Mouse (Mus musculus): Measurements from ENCODE around the gene Olfr204.
"Not testable (repeated sequence)": the region's sequence is repeated elsewhere in the genome, so short reads cannot be mapped to it uniquely, and the experiment has no call there.

Gene Olfr204

GRCm38 (mm10) chr16:59318148-59318547 is at the start of gene Olfr204:
Olfr204 (minus strand) TSS chr16:59318248.
- DNase-seq = no peak

- no peak for DNase-seq
Observed at GRCm38 (mm10) chr16:59363893-59364292, 45.8 kb upstream of the Olfr204 start, which contains the start of gene Olfr209. Olfr209 (minus strand) TSS chr16:59363993.

GRCm38 (mm10) chr16:59349146-59349545 is 31.1 kb upstream of the Olfr204 start, which contains the start of gene Olfr206:
Olfr206 (minus strand) TSS chr16:59349246.
- no peak for DNase-seq

GRCm38 (mm10) chr16:59331038-59331437 is 13.0 kb upstream of the Olfr204 start, which contains the start of gene Olfr205:
Olfr205 (minus strand) TSS chr16:59331138.
- DNase-seq = no peak

GRCm38 (mm10) chr16:59323262-59323661 is 5.2 kb upstream of the Olfr204 start:
- DNase-seq = not testable (repeated sequence)

- no peak for DNase-seq
Observed at GRCm38 (mm10) chr16:59298581-59298980, 19.5 kb downstream of the Olfr204 start, which contains the start of gene Olfr203. Olfr203 (plus strand) TSS chr16:59298881.

- not testable (repeated sequence) for DNase-seq
Observed at GRCm38 (mm10) chr16:59287576-59287975, 30.5 kb downstream of the Olfr204 start.

GRCm38 (mm10) chr16:59286693-59287092 is 31.4 kb downstream of the Olfr204 start, which contains the start of gene Olfr202:
Olfr202 (minus strand) TSS chr16:59286793.
- no peak for DNase-seq

- no peak for DNase-seq
Observed at GRCm38 (mm10) chr16:59283476-59283875, 34.6 kb downstream of the Olfr204 start.

GRCm38 (mm10) chr16:59280542-59280941 is 37.5 kb downstream of the Olfr204 start:
- DNase-seq = no peak

- DNase-seq = not testable (repeated sequence)
Observed at GRCm38 (mm10) chr16:59272532-59272931, 45.5 kb downstream of the Olfr204 start, which contains the start of gene Olfr201. Olfr201 (minus strand) TSS chr16:59272632.

GRCm38 (mm10) chr16:59269097-59269496 is 49.0 kb downstream of the Olfr204 start:
- DNase-seq = not testable (repeated sequence)
